In the genomic region with DNA sequence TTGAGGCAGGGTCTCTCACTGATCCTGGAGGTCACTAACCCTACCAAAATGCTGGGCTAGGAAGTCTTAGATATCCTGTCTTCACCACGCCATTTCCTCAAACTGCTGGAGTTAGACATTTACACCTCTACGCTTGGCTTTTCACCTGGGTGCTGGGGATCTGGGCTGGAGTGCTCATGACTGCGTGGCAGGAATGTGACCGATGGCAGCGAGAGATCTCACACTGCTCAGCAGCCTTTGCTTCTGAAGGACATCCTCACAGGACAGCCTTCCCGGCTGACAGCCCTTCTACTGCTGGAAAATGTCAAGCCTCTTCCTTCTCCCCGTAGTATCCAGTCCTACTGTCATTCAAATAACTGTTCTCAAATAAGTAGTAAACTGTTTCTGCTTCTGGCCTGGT, we compare ENCODE assay signal across 23 mouse cellular contexts.
"Had no signal": no experiment of that assay in that cellular context is flagged by ENCODE, and none has a peak within 500 bp of the region (broad histone marks: within the 10 kb centered on the region; RNA-seq: fewer than 3 reads in every experiment).

No protein-coding gene starts in this region.

- H3K27ac ChIP-seq: hindbrain, postnatal 0 days; layer of hippocampus, adult 2 months; limb, embryonic 12.5 days; limb, embryonic 15.5 days; liver, embryonic 14.5 days; macrophage; midbrain, embryonic 12.5 days; midbrain, embryonic 15.5 days; neural tube, embryonic 12.5 days; neural tube, embryonic 15.5 days; stomach, postnatal 0 days had no signal

- DNase-seq: layer of hippocampus, adult 9-11 months; left cerebral cortex, postnatal 4 days; liver, postnatal 0 days; lung, embryonic 14.5 days; right cerebral cortex, adult 18-20 months; right cerebral cortex, postnatal 14 days; thymus, adult 18-20 months; thymus, postnatal 36 days had no signal

- H3K9me3 ChIP-seq: limb, embryonic 12.5 days; limb, embryonic 15.5 days; midbrain, embryonic 12.5 days; midbrain, embryonic 15.5 days; neural tube, embryonic 12.5 days; neural tube, embryonic 15.5 days had no signal

- H3K27me3 ChIP-seq: limb, embryonic 12.5 days; limb, embryonic 15.5 days; midbrain, embryonic 12.5 days; midbrain, embryonic 15.5 days; neural tube, embryonic 12.5 days; neural tube, embryonic 15.5 days had no signal

- ATAC-seq: hindbrain, postnatal 0 days; inflammation-experienced regulatory T-cells, adult 6 months; intestine, embryonic 16.5 days; liver, postnatal 0 days; lung, postnatal 0 days; midbrain, embryonic 15.5 days had no signal

- H3K4me2 ChIP-seq: limb, embryonic 12.5 days; limb, embryonic 15.5 days; liver, embryonic 11.5 days; lung, embryonic 14.5 days; midbrain, embryonic 12.5 days; midbrain, embryonic 15.5 days; neural tube, embryonic 12.5 days; neural tube, embryonic 15.5 days had no signal

- H3K4me1 ChIP-seq: limb, embryonic 12.5 days; limb, embryonic 15.5 days; midbrain, embryonic 12.5 days; midbrain, embryonic 15.5 days; neural tube, embryonic 12.5 days; neural tube, embryonic 15.5 days had no signal

- H3K9ac ChIP-seq: limb, embryonic 12.5 days; limb, embryonic 15.5 days; liver, embryonic 14.5 days; liver, postnatal 0 days; lung, embryonic 14.5 days; midbrain, embryonic 12.5 days; midbrain, embryonic 15.5 days; neural tube, embryonic 12.5 days; neural tube, embryonic 15.5 days had no signal

- H3K36me3 ChIP-seq: limb, embryonic 12.5 days; limb, embryonic 15.5 days; midbrain, embryonic 12.5 days; midbrain, embryonic 15.5 days; neural tube, embryonic 12.5 days; neural tube, embryonic 15.5 days had no signal

- H3K4me3 ChIP-seq: layer of hippocampus, adult 2 months; limb, embryonic 12.5 days; limb, embryonic 15.5 days; midbrain, embryonic 12.5 days; midbrain, embryonic 15.5 days; neural tube, embryonic 12.5 days; neural tube, embryonic 15.5 days had no signal
